Mouse (Mus musculus): ENCODE measurements at regions not wholly inside any gene's neighbourhood (a gene's known extent, or its start where the extent isn't known, plus 50 kb on each side); places are given as distances from the start of the nearest gene placed in this dataset.
A peak's percentile ranks its signal among the peaks of the same experiment; 100 is the strongest.

GRCm38 (mm10) chr15:62740746-62741145 lies 1104.2 kb downstream of the Gsdmc2 start:
- no peaks in the 10 kb centered on the region for H3K27me3 ChIP-seq (ENCODE audit: control insufficient read depth in 1 of 2, insufficient read depth in 2 of 2, low read length in 2 of 2)
- H3K4me3 ChIP-seq (ENCODE audit: control insufficient read depth in 1 of 2, insufficient read depth in 1 of 2, low read depth in 2 of 2, low read length in 2 of 2), result no peak overlapping the region
- no peak for DNase-seq (ENCODE audit: low read depth, low spot score)
- H3K4me1 ChIP-seq (ENCODE audit: control insufficient read depth in 1 of 2, insufficient read depth in 2 of 2, low read length in 2 of 2), result no peaks in the 10 kb centered on the region
- TF ChIP-seq TAL1 (IDR thresholded peaks at IDR 0.05; ENCODE audit: low read length) (no peak), HCFC1 (IDR thresholded peaks at IDR 0.05; ENCODE audit: low read depth, low read length) (no peak), NRF1 (IDR thresholded peaks at IDR 0.05; ENCODE audit: insufficient read depth, low read depth, low read length, poor library complexity, severe bottlenecking) (no peak), MXI1 (IDR thresholded peaks at IDR 0.05; ENCODE audit: low read depth, low read length) (no peak), POLR2AphosphoS2 (IDR thresholded peaks at IDR 0.05; ENCODE audit: low read length) (no peak)
- H3K36me3 ChIP-seq (ENCODE audit: control insufficient read depth in 1 of 2, insufficient read depth in 2 of 2, low read length in 2 of 2), result no peaks in the 10 kb centered on the region
- no peaks in the 10 kb centered on the region for H3K9me3 ChIP-seq (replicated peaks; ENCODE audit: insufficient read depth, low read length)
- no peak overlapping the region for H3K27ac ChIP-seq (ENCODE audit: control insufficient read depth, low read depth, low read length)
- H3K9ac ChIP-seq (ENCODE audit: control insufficient read depth, low read depth, low read length, poor library complexity, severe bottlenecking), result no peak overlapping the region
- H3K79me2 ChIP-seq (ENCODE audit: control insufficient read depth, insufficient read depth, low read length, poor library complexity), result no peaks in the 10 kb centered on the region

- TF ChIP-seq MYC (IDR thresholded peaks at IDR 0.05; ENCODE audit: low read depth, low read length), result no peak
- no peak for TF ChIP-seq SMC3 (IDR thresholded peaks at IDR 0.05; ENCODE audit: low read depth, low read length)
- no peak for TF ChIP-seq GATA1 (IDR thresholded peaks at IDR 0.05; ENCODE audit: low read depth, low read length)
- no peak for TF ChIP-seq MEF2A (IDR thresholded peaks at IDR 0.05; ENCODE audit: extremely low read depth, insufficient replicate concordance, low read depth, low read length, poor library complexity, severe bottlenecking)
- no peak for TF ChIP-seq ETS1 (IDR thresholded peaks at IDR 0.05; ENCODE audit: low read depth, low read length)
- no peak for TF ChIP-seq RAD21 (IDR thresholded peaks at IDR 0.05; ENCODE audit: low read depth, low read length)
- no peak for TF ChIP-seq GABPA (IDR thresholded peaks at IDR 0.05; ENCODE audit: low read depth, low read length)
- no peak for TF ChIP-seq NELFE (IDR thresholded peaks at IDR 0.05; ENCODE audit: low read depth, low read length)
- no peak for TF ChIP-seq CHD1 (IDR thresholded peaks at IDR 0.05; ENCODE audit: low read depth, low read length)
- TF ChIP-seq JUND (IDR thresholded peaks at IDR 0.05; ENCODE audit: low read depth, low read length), result no peak
- no peak for TF ChIP-seq TBP (IDR thresholded peaks at IDR 0.05; ENCODE audit: low read depth, low read length)
- TF ChIP-seq NRF1 (IDR thresholded peaks at IDR 0.05; ENCODE audit: insufficient read depth, low read depth, low read length, poor library complexity, severe bottlenecking), result no peak
- TF ChIP-seq USF2 (IDR thresholded peaks at IDR 0.05; ENCODE audit: borderline replicate concordance in 1 of 2, insufficient read depth in 1 of 2, low read depth in 1 of 2, low read length in 2 of 2), result no peak
- no peak for TF ChIP-seq E2F4 (IDR thresholded peaks at IDR 0.05; ENCODE audit: borderline replicate concordance, low read depth, low read length)
- no peak for TF ChIP-seq HCFC1 (IDR thresholded peaks at IDR 0.05; ENCODE audit: low read depth, low read length)
- TF ChIP-seq POLR2A (IDR thresholded peaks at IDR 0.05; ENCODE audit: control insufficient read depth in 1 of 2, insufficient read depth in 1 of 2, low read depth in 1 of 2, low read length in 2 of 2, poor library complexity in 1 of 2), result no peak
- TF ChIP-seq MAZ (IDR thresholded peaks at IDR 0.05; ENCODE audit: low read depth, low read length), result no peak
- no peak for TF ChIP-seq UBTF (IDR thresholded peaks at IDR 0.05; ENCODE audit: borderline replicate concordance, insufficient read depth, low read depth, low read length)
- no peak for TF ChIP-seq ELF1 (IDR thresholded peaks at IDR 0.05; ENCODE audit: low read depth, low read length)
- Histone ChIP-seq H3K4me3 (ENCODE audit: control insufficient read depth in 1 of 2, insufficient read depth in 1 of 2, low read depth in 2 of 2, low read length in 2 of 2) (no peak overlapping the region; a peak in 1 of 4 replicates), H3K27me3 (ENCODE audit: control insufficient read depth in 1 of 2, insufficient read depth in 2 of 2, low read length in 2 of 2) (no peaks in the 10 kb centered on the region), H3K27ac (ENCODE audit: control insufficient read depth, low read depth, low read length) (no peak overlapping the region), H3K36me3 (ENCODE audit: control insufficient read depth in 1 of 2, insufficient read depth in 2 of 2, low read length in 2 of 2) (no peaks in the 10 kb centered on the region), H3K9ac (ENCODE audit: control insufficient read depth, low read depth, low read length, poor library complexity, severe bottlenecking) (no peak overlapping the region), H3K79me2 (ENCODE audit: control insufficient read depth, insufficient read depth, low read length, poor library complexity) (no peaks in the 10 kb centered on the region), H3K9me3 (replicated peaks; ENCODE audit: insufficient read depth, low read length) (no peaks in the 10 kb centered on the region), H3K4me1 (ENCODE audit: control insufficient read depth in 1 of 2, insufficient read depth in 2 of 2, low read length in 2 of 2) (no peaks in the 10 kb centered on the region)
- peak; percentile 8 for DNase-seq (ENCODE audit: low read depth, low spot score)
Measured at GRCm38 (mm10) chr15:62735334-62735733, 1109.6 kb downstream of the Gsdmc2 start.
